Mouse (Mus musculus) adrenal gland, adult 8-10 months (tissue): ENCODE results near the gene Lrriq1. TPM values are rescaled to one million over a fixed set of nuclear protein-coding genes. Genes with fewer than 3 reads are reported as not detected.

Experiments
- DNase-seq: peaks from one replicate; pipeline ENCODE4 v3.0.0; 2022
- total RNA-seq, 4 experiments: library from RNA; stranded (reverse); gene quantifications; 2 replicates each; pipeline ENCODE4 v1.2.4; 2022

Lrriq1 gene
- total RNA-seq, 4 experiments from 2014 or later: 0.15 to 1.1 (median 0.68) TPM

GRCm38 (mm10) chr10:103028253-103029131, 207.6 kb downstream of the Lrriq1 start:
- DNase-seq: no peak

- no peak for DNase-seq
Observed at GRCm38 (mm10) chr10:103027931-103028252, 208.2 kb downstream of the Lrriq1 start.

- no peak for DNase-seq
Observed at GRCm38 (mm10) chr10:103027226-103027930, 208.7 kb downstream of the Lrriq1 start.

- no peak for DNase-seq
Observed at GRCm38 (mm10) chr10:103026636-103027225, 209.4 kb downstream of the Lrriq1 start.

GRCm38 (mm10) chr10:103002556-103002955, 233.6 kb downstream of the Lrriq1 start:
- no peak for DNase-seq

GRCm38 (mm10) chr10:103000902-103001301, 235.2 kb downstream of the Lrriq1 start:
- no peak for DNase-seq

- DNase-seq: no peak
Observed at GRCm38 (mm10) chr10:102999584-102999983, 236.5 kb downstream of the Lrriq1 start.

Other genes starting within 250 kb of the Lrriq1 start
- gene Alx1, start 206.1 kb downstream of the Lrriq1 start, total RNA-seq: not detected
- gene Slc6a15, start 131.5 kb upstream of the Lrriq1 start, total RNA-seq: 10 to 100 TPM in 1 of 4 experiments, 1 to 10 TPM in 3; 6.1 to 15.3 (median 8.9) TPM